Mouse (Mus musculus): ENCODE data around the gene Zfp148.

- TF ChIP-seq ZC3H11A (IDR thresholded peaks at IDR 0.05; ENCODE audit: borderline replicate concordance, low read depth, low read length) (no peak), CHD2 (IDR thresholded peaks at IDR 0.05; ENCODE audit: low read depth, low read length) (no peak)
Observed at GRCm38 (mm10) chr16:33410605-33411004, 30.0 kb downstream of the Zfp148 start.

All from ES-E14 (cell line).